Mouse (Mus musculus) midbrain, embryonic 11.5 days (tissue): ENCODE data around the gene Bcas3. TPM values are rescaled to one million over a fixed set of nuclear protein-coding genes. Genes with fewer than 3 reads are reported as not detected.

Experiments
- ATAC-seq: fragments of 200-750 bp; cut with Nextera tagmentation; 2 replicates; pipeline ENCODE4 v1.8.0; 2017; ENCODE audit warnings: moderate TSS enrichment, moderate library complexity; ENCODE audit not compliant: low FRiP score
- DNase-seq: peaks from one replicate; pipeline ENCODE4 v3.0.0; 2015; ENCODE audit warnings: low spot score; ENCODE audit errors: missing footprints
- H3K27ac ChIP-seq: fragments of 300-500 bp; sonication (generic); 2 replicates; pipeline ENCODE4 v1.5.1; 2014; ENCODE audit warnings: low read depth, low read length
- H3K27me3 ChIP-seq: fragments of 300-500 bp; sonication (generic); 2 replicates; pipeline ENCODE4 v1.6.1; 2014; ENCODE audit warnings: mild to moderate bottlenecking, low read length, moderate library complexity, mixed read lengths; ENCODE audit not compliant: control insufficient read depth, insufficient read depth
- H3K36me3 ChIP-seq: fragments of 300-500 bp; sonication (generic); 2 replicates; pipeline ENCODE4 v1.6.1; 2014; ENCODE audit warnings: mild to moderate bottlenecking, low read length, moderate library complexity, mixed read lengths; ENCODE audit not compliant: control insufficient read depth, insufficient read depth
- H3K4me1 ChIP-seq: fragments of 300-500 bp; sonication (generic); 2 replicates; pipeline ENCODE4 v1.6.1; 2014; ENCODE audit warnings: low read length; ENCODE audit not compliant: control insufficient read depth, insufficient read depth
- H3K4me2 ChIP-seq: fragments of 300-500 bp; sonication (generic); 2 replicates; pipeline ENCODE4 v1.6.1; 2014; ENCODE audit warnings: mild to moderate bottlenecking, moderate library complexity
- H3K4me3 ChIP-seq: fragments of 300-500 bp; sonication (generic); 2 replicates; pipeline ENCODE4 v1.5.1; 2014; ENCODE audit warnings: low read depth, low read length
- H3K9ac ChIP-seq: fragments of 300-500 bp; sonication (generic); 2 replicates; pipeline ENCODE4 v1.6.1; 2014; ENCODE audit warnings: low read length
- H3K9me3 ChIP-seq: fragments of 300-500 bp; sonication (generic); 2 replicates; pipeline ENCODE4 v1.6.1; 2016; ENCODE audit warnings: low read length; ENCODE audit not compliant: control insufficient read depth
- WGBS: fragments of 180-500 bp; shearing (Covaris S2); extraction: QIAGEN DNeasy Blood & Tissue Kit; methylation state at CpG from one replicate; pipeline ENCODE4 v1.1.7; 2014; 5-methylcytosine and 5-hydroxymethylcytosine counted together
- polyA plus RNA-seq: library from polyadenylated mRNA; unstranded; fragments of >200 nt; fragmentation: Nextera tagmentation; extraction: Ambion mirVana; gene quantifications from 2 replicates; pipeline ENCODE4 v1.2.1, GENCODE M21; 2014

The Bcas3 gene
- polyA plus RNA-seq, 1 experiment from 2014 or later: 30.2 TPM

GRCm38 (mm10) chr11:85361621-85362020 lies 8.7 kb downstream of the Bcas3 start:
- DNase-seq (no peak), ATAC-seq (no peak)
- Histone ChIP-seq H3K9me3 (no peaks in the 10 kb centered on the region), H3K4me3 (no peak overlapping the region), H3K4me1 (no peaks in the 10 kb centered on the region), H3K4me2 (no peak overlapping the region), H3K9ac (no peak overlapping the region), H3K27me3 (no peaks in the 10 kb centered on the region), H3K27ac (no peak overlapping the region), H3K36me3 (no peaks in the 10 kb centered on the region)
- WGBS: 91% methylated on average over 8 of the region's 8 CpGs

DNA sequence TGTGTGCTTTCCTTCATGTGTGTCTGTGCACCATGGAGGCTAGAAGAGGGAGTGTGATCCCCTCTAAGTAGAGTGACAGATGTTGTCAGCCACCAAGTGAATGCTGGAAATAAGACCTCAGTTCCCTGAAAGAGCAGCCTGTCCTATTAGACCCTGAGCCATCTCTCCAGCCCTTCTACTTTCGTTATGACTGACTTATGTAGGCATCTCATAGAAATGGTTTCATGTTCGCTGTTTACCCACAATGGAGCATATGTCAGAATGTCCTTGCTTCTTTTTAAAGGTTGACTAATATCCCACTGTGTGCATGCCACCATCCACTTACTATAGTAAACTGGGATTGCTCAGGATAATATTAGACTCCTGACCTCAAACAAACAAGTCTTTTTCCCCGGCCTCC lies 13.2 kb downstream of the Bcas3 start:
- ATAC-seq (no peak), DNase-seq (no peak)
- no peaks in the 10 kb centered on the region for H3K36me3 ChIP-seq
- no peak overlapping the region for H3K27ac ChIP-seq
- H3K4me1 ChIP-seq: no peaks in the 10 kb centered on the region
- WGBS: 92% methylated on average over 3 of the region's 3 CpGs
- no peak overlapping the region for H3K4me2 ChIP-seq
- no peak overlapping the region for H3K4me3 ChIP-seq
- H3K9ac ChIP-seq: no peak overlapping the region
- H3K27me3 ChIP-seq: no peaks in the 10 kb centered on the region
- no peaks in the 10 kb centered on the region for H3K9me3 ChIP-seq

- Histone ChIP-seq H3K9ac (no peak overlapping the region), H3K4me2 (no peak overlapping the region), H3K27me3 (no peaks in the 10 kb centered on the region), H3K9me3 (no peaks in the 10 kb centered on the region), H3K36me3 (no peaks in the 10 kb centered on the region), H3K4me1 (no peaks in the 10 kb centered on the region), H3K4me3 (no peak overlapping the region), H3K27ac (no peak overlapping the region)
- 75% methylated on average over 3 of the region's 3 CpGs for WGBS
- DNase-seq (no peak), ATAC-seq (no peak)
These were observed 14.9 kb downstream of the Bcas3 start for GRCm38 (mm10) chr11:85367823-85368222.

- WGBS: 90% methylated on average over 3 of the region's 3 CpGs
- H3K4me1 ChIP-seq: no peaks in the 10 kb centered on the region
- ATAC-seq: no peak
- H3K27me3 ChIP-seq: no peaks in the 10 kb centered on the region
- H3K9ac ChIP-seq: no peak overlapping the region
- H3K4me3 ChIP-seq: no peak overlapping the region
- H3K4me2 ChIP-seq: no peak overlapping the region
- H3K9me3 ChIP-seq: no peaks in the 10 kb centered on the region
- H3K27ac ChIP-seq: no peak overlapping the region
- H3K36me3 ChIP-seq: no peaks in the 10 kb centered on the region
- no peak for DNase-seq
These were observed 26.1 kb downstream of the Bcas3 start for GRCm38 (mm10) chr11:85379091-85379490.

DNA sequence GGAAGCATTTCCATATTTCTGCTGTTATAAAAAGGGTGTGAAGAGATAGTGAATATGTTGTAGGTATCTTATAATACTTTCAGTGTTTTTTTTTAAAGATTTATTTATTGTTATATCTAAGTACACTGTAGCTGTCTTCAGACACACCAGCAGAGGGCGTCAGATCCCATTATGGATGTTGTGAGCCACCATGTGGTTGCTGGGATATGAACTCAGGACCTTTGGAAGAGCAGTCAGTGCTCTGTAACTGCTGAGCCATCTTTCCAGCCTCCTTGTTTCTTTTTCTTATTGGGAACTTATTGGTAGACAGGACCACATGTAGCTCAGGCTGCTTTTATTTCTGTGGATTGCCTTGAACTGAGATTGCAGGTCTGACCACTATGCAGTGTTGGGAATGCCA lies 27.1 kb downstream of the Bcas3 start:
- no peaks in the 10 kb centered on the region for H3K27me3 ChIP-seq
- H3K36me3 ChIP-seq: no peaks in the 10 kb centered on the region
- WGBS: 26% methylated on average over 1 of the region's 1 CpGs
- H3K4me2 ChIP-seq: no peak overlapping the region
- no peaks in the 10 kb centered on the region for H3K4me1 ChIP-seq
- no peak for ATAC-seq
- H3K9me3 ChIP-seq: no peaks in the 10 kb centered on the region
- no peak overlapping the region for H3K9ac ChIP-seq
- no peak overlapping the region for H3K27ac ChIP-seq
- no peak overlapping the region for H3K4me3 ChIP-seq
- no peak for DNase-seq

DNA sequence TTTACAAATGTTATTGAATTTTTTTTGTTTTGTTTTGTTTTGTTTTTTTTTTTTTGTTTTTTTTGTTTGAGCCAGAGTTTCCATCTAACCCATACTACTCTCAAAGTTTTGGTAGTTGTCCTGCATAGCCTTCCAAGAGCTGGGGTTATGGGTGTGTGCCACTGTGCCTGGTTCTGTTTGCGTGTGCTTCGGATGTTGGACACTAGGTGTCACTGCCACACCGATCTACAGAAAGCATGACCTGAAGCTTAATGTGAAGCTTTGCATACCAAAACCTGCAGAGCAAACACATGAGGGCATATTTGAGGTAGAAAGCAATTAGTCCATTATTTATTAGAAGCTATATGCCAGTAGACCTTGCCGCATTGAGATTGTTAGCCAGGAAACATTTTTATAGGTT lies 29.1 kb downstream of the Bcas3 start:
- no peaks in the 10 kb centered on the region for H3K4me1 ChIP-seq
- no peaks in the 10 kb centered on the region for H3K9me3 ChIP-seq
- H3K4me3 ChIP-seq: no peak overlapping the region
- peak; percentile 95 for DNase-seq
- no peak overlapping the region for H3K9ac ChIP-seq
- no peaks in the 10 kb centered on the region for H3K36me3 ChIP-seq
- 25% methylated on average over 4 of the region's 4 CpGs for WGBS
- H3K27ac ChIP-seq: no peak overlapping the region
- no peak for ATAC-seq
- no peaks in the 10 kb centered on the region for H3K27me3 ChIP-seq
- no peak overlapping the region for H3K4me2 ChIP-seq

DNA sequence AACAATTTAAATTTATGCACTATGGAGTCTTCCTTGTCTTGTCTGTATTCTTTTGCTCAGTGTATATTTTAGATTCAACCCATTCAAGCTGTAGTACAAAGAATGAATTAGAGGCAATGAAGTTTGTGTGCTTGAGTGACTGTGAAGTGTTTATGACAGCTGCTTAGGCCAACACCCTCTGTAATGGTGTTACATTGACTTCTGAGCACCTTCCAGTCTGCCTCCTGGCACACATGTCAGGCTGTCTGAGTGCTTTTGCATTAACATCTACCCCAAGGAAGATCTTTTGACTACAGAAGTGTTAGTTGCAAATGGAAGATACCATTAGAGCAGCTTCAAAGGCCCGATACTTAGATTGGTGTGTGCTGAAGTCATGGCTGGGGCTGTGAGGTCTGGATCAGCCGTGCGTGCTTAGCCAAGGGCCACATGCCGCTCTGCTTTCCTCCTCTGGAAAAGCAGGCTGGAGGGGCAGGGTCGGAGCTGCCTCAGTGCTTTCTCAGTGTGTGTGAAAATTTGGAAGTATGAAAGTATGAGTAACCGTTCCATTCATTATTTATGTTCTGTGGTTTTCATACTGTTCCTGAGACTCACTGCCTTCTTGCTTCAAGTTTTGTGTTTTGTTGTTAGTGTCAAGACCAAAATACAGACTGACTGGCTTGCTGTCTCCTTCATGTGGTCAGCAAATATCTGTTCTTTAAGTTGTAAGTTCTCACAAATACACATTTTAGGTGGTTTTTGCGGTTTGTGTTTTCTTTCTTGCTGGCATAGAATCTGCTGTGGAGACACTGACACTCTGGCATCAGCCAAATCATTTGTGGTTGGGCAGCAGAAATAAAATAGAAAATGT lies 31.2 kb downstream of the Bcas3 start:
- H3K4me1 ChIP-seq: no peaks in the 10 kb centered on the region
- no peak overlapping the region for H3K4me2 ChIP-seq
- WGBS: 89% methylated on average over 7 of the region's 7 CpGs
- no peaks in the 10 kb centered on the region for H3K9me3 ChIP-seq
- no peak overlapping the region for H3K27ac ChIP-seq
- DNase-seq: no peak
- no peaks in the 10 kb centered on the region for H3K36me3 ChIP-seq
- H3K4me3 ChIP-seq: no peak overlapping the region
- no peaks in the 10 kb centered on the region for H3K27me3 ChIP-seq
- H3K9ac ChIP-seq: no peak overlapping the region
- ATAC-seq: no peak

- Histone ChIP-seq H3K9me3 (no peaks in the 10 kb centered on the region), H3K4me2 (no peak overlapping the region), H3K4me3 (no peak overlapping the region), H3K9ac (no peak overlapping the region), H3K27ac (no peak overlapping the region), H3K4me1 (peaks cover 9% of the 10 kb centered on the region), H3K27me3 (no peaks in the 10 kb centered on the region), H3K36me3 (no peaks in the 10 kb centered on the region)
- ATAC-seq: no peak
- 52% methylated on average over 12 of the region's 12 CpGs for WGBS
- DNase-seq: peak; percentile 84
These were observed 39.4 kb downstream of the Bcas3 start for GRCm38 (mm10) chr11:85392179-85392863.

GRCm38 (mm10) chr11:85392864-85393220 lies 39.9 kb downstream of the Bcas3 start:
- H3K4me2 ChIP-seq: no peak overlapping the region
- DNase-seq: peak; percentile 85
- H3K4me1 ChIP-seq: peaks cover 9% of the 10 kb centered on the region
- H3K27ac ChIP-seq: no peak overlapping the region
- no peak overlapping the region for H3K9ac ChIP-seq
- no peak overlapping the region for H3K4me3 ChIP-seq
- no peaks in the 10 kb centered on the region for H3K9me3 ChIP-seq
- no peak for ATAC-seq
- no peaks in the 10 kb centered on the region for H3K36me3 ChIP-seq
- no peaks in the 10 kb centered on the region for H3K27me3 ChIP-seq
- WGBS: 33% methylated on average over 9 of the region's 9 CpGs
